Mouse (Mus musculus): ENCODE data around the gene Cdkn2aip. TPM values are rescaled to one million over a fixed set of nuclear protein-coding genes. Genes with fewer than 3 reads are reported as not detected.

Cdkn2aip gene
- polyA plus RNA-seq, 1 experiment from 2014 or later = 46.3 TPM

GRCm38 (mm10) chr8:47660394-47660793 lies 53.3 kb downstream of the Cdkn2aip start:
- H3K27ac ChIP-seq (ENCODE audit: low read depth, low read length) = no peak overlapping the region
- no peaks in the 10 kb centered on the region for H3K4me1 ChIP-seq (replicated peaks; ENCODE audit: control insufficient read depth, insufficient read depth, low read length)
- H3K9ac ChIP-seq (ENCODE audit: low read length) = no peak overlapping the region
- ATAC-seq (replicated peaks; ENCODE audit: low FRiP score) = no peak
- no peak for DNase-seq (ENCODE audit: low spot score)
- H3K4me3 ChIP-seq (ENCODE audit: low read depth, low read length) = no peak overlapping the region
- H3K27me3 ChIP-seq (ENCODE audit: control insufficient read depth, insufficient read depth, low read length) = no peaks in the 10 kb centered on the region
- H3K36me3 ChIP-seq (ENCODE audit: control insufficient read depth, insufficient read depth, low read length) = no peaks in the 10 kb centered on the region
- no peaks in the 10 kb centered on the region for H3K9me3 ChIP-seq (ENCODE audit: control insufficient read depth, low read length)
- no peak overlapping the region for H3K4me2 ChIP-seq (ENCODE audit: low read depth, low read length, severe bottlenecking)
- WGBS = 90% methylated on average over 7 of the region's 7 CpGs

GRCm38 (mm10) chr8:47659463-47659862 lies 54.3 kb downstream of the Cdkn2aip start:
- ATAC-seq (replicated peaks; ENCODE audit: low FRiP score) (no peak), DNase-seq (ENCODE audit: low spot score) (no peak)
- Histone ChIP-seq H3K4me1 (replicated peaks; ENCODE audit: control insufficient read depth, insufficient read depth, low read length) (no peaks in the 10 kb centered on the region), H3K9me3 (ENCODE audit: control insufficient read depth, low read length) (no peaks in the 10 kb centered on the region), H3K36me3 (ENCODE audit: control insufficient read depth, insufficient read depth, low read length) (no peaks in the 10 kb centered on the region), H3K4me3 (ENCODE audit: low read depth, low read length) (no peak overlapping the region), H3K27ac (ENCODE audit: low read depth, low read length) (no peak overlapping the region), H3K4me2 (ENCODE audit: low read depth, low read length, severe bottlenecking) (no peak overlapping the region), H3K27me3 (ENCODE audit: control insufficient read depth, insufficient read depth, low read length) (no peaks in the 10 kb centered on the region), H3K9ac (ENCODE audit: low read length) (no peak overlapping the region)
- WGBS = 96% methylated on average over 4 of the region's 5 CpGs

Other genes with a start within 250 kb of the Cdkn2aip start
- 44.2 and 45.7 TPM in 2 replicates for gene Trappc11, start 180.5 kb downstream of the Cdkn2aip start, polyA plus RNA-seq (2014; fragmentation: Nextera tagmentation; extraction: Ambion mirVana)
- gene Rwdd4a, start 180.3 kb downstream of the Cdkn2aip start, polyA plus RNA-seq (2014; fragmentation: Nextera tagmentation; extraction: Ambion mirVana) = 49.9 and 56.1 TPM in 2 replicates
- 10.6 and 11.0 TPM in 2 replicates for gene Ing2, start 38.4 kb downstream of the Cdkn2aip start, polyA plus RNA-seq (2014; fragmentation: Nextera tagmentation; extraction: Ambion mirVana)
- not detected in 2 replicates for gene Cldn24, start 108.2 kb upstream of the Cdkn2aip start, polyA plus RNA-seq (2014; fragmentation: Nextera tagmentation; extraction: Ambion mirVana)
- not detected in 2 replicates for gene Cldn22, start 110.5 kb upstream of the Cdkn2aip start, polyA plus RNA-seq (2014; fragmentation: Nextera tagmentation; extraction: Ambion mirVana)

All from forebrain, embryonic 11.5 days (tissue).